Mouse (Mus musculus) stomach, adult 2 months (tissue): ENCODE data around the gene Kat2a. TPM values are rescaled to one million over a fixed set of nuclear protein-coding genes. Genes with fewer than 3 reads are reported as not detected.

Experiments
- polyA plus RNA-seq: library from polyadenylated mRNA; depleted of rRNA; stranded (reverse); fragments of >200 nt; gene quantifications from 2 replicates; pipeline ENCODE4 v1.2.3, GENCODE M21; 2012; rRNA removed

The Kat2a gene
- polyA plus RNA-seq: 20.3 and 20.9 TPM in 2 replicates

GRCm38 (mm10) chr11:100711783-100712615 is at the start of gene Kat2a:
Kat2a (minus strand) TSS chr11:100712465.

GRCm38 (mm10) chr11:100759611-100760233 is 47.5 kb upstream of the Kat2a start, which contains the start of gene Kcnh4:
Kcnh4 (minus strand) TSS chr11:100759942.

GRCm38 (mm10) chr11:100738066-100738604 is 25.9 kb upstream of the Kat2a start, which contains the start of gene Rab5c:
Rab5c (minus strand) TSS chr11:100738215.

GRCm38 (mm10) chr11:100713735-100714533 is 1.7 kb upstream of the Kat2a start, which contains the start of gene Hspb9:
Hspb9 (plus strand) TSS chr11:100713850.

GRCm38 (mm10) chr11:100703851-100704531 is 8.3 kb downstream of the Kat2a start, which contains the start of gene Dhx58:
Dhx58 (minus strand) TSS chr11:100704271.

GRCm38 (mm10) chr11:100692164-100692616 is 20.1 kb downstream of the Kat2a start, which contains the start of gene Zfp385c:
Zfp385c (minus strand) TSS chr11:100692455.

Other genes with a start within 250 kb of the Kat2a start
- gene Klhl11, start 239.7 kb downstream of the Kat2a start, polyA plus RNA-seq: 0.87 and 1.6 TPM in 2 replicates
- gene Acly, start 184.5 kb downstream of the Kat2a start, polyA plus RNA-seq: 17.6 and 20.0 TPM in 2 replicates
- gene Ttc25, start 166.9 kb downstream of the Kat2a start, polyA plus RNA-seq: 0.19 and 0.40 TPM in 2 replicates
- gene Cnp, start 137.6 kb downstream of the Kat2a start, polyA plus RNA-seq: 9.3 and 11.7 TPM in 2 replicates
- 45.0 and 47.0 TPM in 2 replicates for gene Nkiras2, start 93.2 kb downstream of the Kat2a start, polyA plus RNA-seq
- gene Dnajc7, start 92.3 kb downstream of the Kat2a start, polyA plus RNA-seq: 3.6 and 5.6 TPM in 2 replicates
- gene Zfp385c, start 20.0 kb downstream of the Kat2a start, polyA plus RNA-seq: 2.3 TPM in 2 replicates
- gene Dhx58, start 8.2 kb downstream of the Kat2a start, polyA plus RNA-seq: 2.0 and 5.4 TPM in 2 replicates
- gene Hspb9, start 1.4 kb upstream of the Kat2a start, polyA plus RNA-seq: not detected in 2 replicates
- 128 and 132 TPM in 2 replicates for gene Rab5c, start 25.8 kb upstream of the Kat2a start, polyA plus RNA-seq
- not detected in 2 replicates for gene Kcnh4, start 47.5 kb upstream of the Kat2a start, polyA plus RNA-seq
- gene Hcrt, start 50.5 kb upstream of the Kat2a start, polyA plus RNA-seq: not detected in 2 replicates
- gene Ghdc, start 58.5 kb upstream of the Kat2a start, polyA plus RNA-seq: 5.9 and 6.6 TPM in 2 replicates
- gene Stat5b, start 138.3 kb upstream of the Kat2a start, polyA plus RNA-seq: 7.1 and 7.4 TPM in 2 replicates
- 12.2 and 12.6 TPM in 2 replicates for gene Stat5a, start 146.9 kb upstream of the Kat2a start, polyA plus RNA-seq
- 31.8 and 35.5 TPM in 2 replicates for gene Stat3, start 227.1 kb upstream of the Kat2a start, polyA plus RNA-seq